Mouse (Mus musculus) layer of hippocampus, adult 9-10 months (tissue): ENCODE results near the gene Itgb3bp.

Experiments
- DNase-seq: peaks from one replicate; pipeline ENCODE4 v3.0.0; 2022; ENCODE audit warnings: low spot score

The Itgb3bp gene

DNA sequence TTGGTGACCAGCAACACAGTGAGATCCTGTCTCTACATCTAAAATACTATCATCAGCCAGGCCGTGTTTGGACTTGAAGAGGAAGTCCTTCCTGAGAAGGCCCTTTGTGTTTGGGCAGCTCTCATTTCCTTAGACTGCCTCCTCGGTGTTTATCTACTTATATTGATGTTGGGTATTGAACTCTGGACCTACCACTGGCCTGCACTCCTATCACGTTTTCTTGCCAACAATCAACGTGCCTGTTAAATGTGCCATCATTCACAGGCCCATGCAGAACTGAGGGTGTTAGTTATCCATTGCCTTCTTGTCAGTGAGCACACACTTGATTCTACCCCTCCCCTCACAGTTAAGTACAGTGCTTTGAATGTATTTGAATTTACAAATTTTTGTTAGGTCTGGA lies 211.7 kb downstream of the Itgb3bp start:
- DNase-seq, result no peak

DNA sequence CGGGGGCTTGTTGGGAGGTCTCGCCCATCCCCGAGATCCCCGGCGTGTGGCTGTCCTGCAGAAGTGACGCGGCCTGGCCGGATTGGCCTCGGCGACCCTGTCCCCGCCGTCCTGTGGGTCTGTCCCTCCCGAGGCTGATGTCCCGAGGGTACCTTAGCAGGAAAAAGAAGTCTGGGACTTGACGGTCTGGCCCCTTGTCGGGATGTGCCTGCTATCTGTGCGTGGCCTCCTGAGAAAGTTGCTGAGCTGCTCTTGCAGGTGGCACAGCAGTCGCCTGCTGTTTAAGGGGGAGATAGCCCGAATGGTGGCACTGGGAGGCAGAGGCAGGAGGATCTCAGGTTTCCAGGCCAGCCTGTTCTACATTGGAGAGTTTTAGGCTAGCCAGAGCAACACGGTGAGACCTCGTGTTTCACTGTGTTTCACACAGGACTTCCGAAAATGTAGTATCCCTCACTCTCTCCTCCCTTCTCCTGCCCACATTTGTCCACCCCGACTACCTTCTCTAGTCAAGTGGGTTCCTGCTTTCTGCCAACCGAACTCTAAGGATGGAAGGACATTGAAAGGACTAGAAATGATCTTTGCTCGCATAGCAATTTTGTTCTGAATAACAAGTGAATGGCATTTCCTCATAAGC lies 213.7 kb downstream of the Itgb3bp start:
- DNase-seq, result no peak
